Mouse (Mus musculus) monocyte, adult 2 months (primary cell): ENCODE data around the gene Ugt1a5.

Experiments used
- DNase-seq, 2 experiments: peaks; one replicate each; pipeline ENCODE4 v3.0.0; 2022; ENCODE audit warnings: low spot score in 2 of 2, low read depth in 1 of 2

Gene Ugt1a5

GRCm38 (mm10) chr1:88259643-88260024 is 93.8 kb downstream of the Ugt1a5 start:
- no peak for DNase-seq

- DNase-seq: no peak
Observed at GRCm38 (mm10) chr1:88260114-88260513, 94.3 kb downstream of the Ugt1a5 start.

GRCm38 (mm10) chr1:88260604-88261377 is 95.0 kb downstream of the Ugt1a5 start:
- DNase-seq: no peak

GRCm38 (mm10) chr1:88261706-88262105 is 95.9 kb downstream of the Ugt1a5 start:
- no peak for DNase-seq

GRCm38 (mm10) chr1:88262255-88262654 is 96.4 kb downstream of the Ugt1a5 start:
- DNase-seq: no peak

- no peak for DNase-seq
Observed at GRCm38 (mm10) chr1:88262961-88263360, 97.1 kb downstream of the Ugt1a5 start.

GRCm38 (mm10) chr1:88263778-88264177 is 98.0 kb downstream of the Ugt1a5 start:
- no peak for DNase-seq

GRCm38 (mm10) chr1:88264237-88264868 is 98.5 kb downstream of the Ugt1a5 start:
- DNase-seq: no peak

- DNase-seq: no peak
Observed at GRCm38 (mm10) chr1:88264869-88265240, 99.0 kb downstream of the Ugt1a5 start.

- DNase-seq: no peak
Observed at GRCm38 (mm10) chr1:88266123-88266522, 100.3 kb downstream of the Ugt1a5 start.

- DNase-seq: no peak
Observed at GRCm38 (mm10) chr1:88267489-88267888, 101.7 kb downstream of the Ugt1a5 start.

- DNase-seq: no peak
Observed at GRCm38 (mm10) chr1:88268070-88268469, 102.3 kb downstream of the Ugt1a5 start.
